Mouse (Mus musculus): ENCODE data around the gene Opcml. TPM values are rescaled to one million over a fixed set of nuclear protein-coding genes. Genes with fewer than 3 reads are reported as not detected.

Gene Opcml
- total and polyA plus RNA-seq, 2 experiments from 2014 or later: 71.2 to 128 TPM

DNA sequence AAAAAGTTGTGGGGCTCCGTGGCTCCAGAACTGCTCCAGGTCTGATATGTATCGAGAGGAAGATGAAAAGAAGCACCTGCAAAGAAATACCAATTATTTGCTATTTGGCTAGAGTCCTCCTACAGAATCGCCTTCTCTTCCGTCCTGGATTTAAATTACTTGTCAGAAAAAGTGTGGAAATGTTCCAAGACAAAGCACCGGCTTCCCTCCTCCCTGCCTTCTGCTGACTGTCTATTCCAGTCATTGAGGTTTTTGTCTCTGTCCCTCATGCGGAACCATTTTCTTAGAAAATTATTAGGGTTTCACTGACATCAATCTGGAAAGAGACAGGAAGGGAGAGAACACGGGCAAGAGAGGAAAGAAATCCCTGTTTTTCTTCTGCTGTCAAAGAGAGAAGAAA, 1065.3 kb downstream of the Opcml start:
- ATAC-seq (ENCODE audit: low FRiP score) (no peak), DNase-seq (ENCODE audit: low spot score) (no peak)
- H3K4me1 ChIP-seq (ENCODE audit: insufficient read depth, low read length): peaks cover 2% of the 10 kb centered on the region; the same call in 1 of the 2 replicates
- H3K4me3 ChIP-seq (ENCODE audit: low read depth, low read length): no peak overlapping the region
- no peak overlapping the region for H3K27ac ChIP-seq (ENCODE audit: low read depth, low read length)
- H3K4me2 ChIP-seq (ENCODE audit: low read depth, low read length, poor library complexity, severe bottlenecking): no peak overlapping the region
- no peaks in the 10 kb centered on the region for H3K9me3 ChIP-seq (ENCODE audit: low read length)
- H3K9ac ChIP-seq (replicated peaks; ENCODE audit: low read length, poor library complexity, severe bottlenecking): no peak overlapping the region
- 62% methylated on average over 7 of the region's 7 CpGs for WGBS
- H3K27me3 ChIP-seq (ENCODE audit: insufficient read depth, low read length): no peaks in the 10 kb centered on the region
- no peaks in the 10 kb centered on the region for H3K36me3 ChIP-seq (ENCODE audit: insufficient read depth, low read length)
- TF ChIP-seq CTCF (IDR thresholded peaks at IDR 0.05): no peak

DNA sequence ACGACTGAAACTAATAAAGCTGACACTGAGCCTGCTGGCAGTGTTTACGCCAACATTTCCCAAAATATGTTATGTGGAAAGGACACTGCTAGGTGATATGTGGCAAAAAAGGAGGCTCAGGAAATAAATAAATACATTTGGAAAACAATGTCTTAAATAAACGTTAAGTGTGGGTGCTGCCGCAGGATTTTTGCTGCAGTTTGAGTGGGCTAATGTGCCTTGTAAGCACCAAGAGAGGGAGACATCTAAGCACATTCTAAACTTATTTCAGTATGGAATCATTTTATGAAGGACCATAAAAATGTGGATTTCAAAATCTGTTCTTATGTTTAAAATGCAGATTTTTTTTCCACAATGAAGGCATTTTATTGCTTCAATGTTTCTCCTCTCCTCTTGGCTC, 1071.4 kb downstream of the Opcml start:
- Histone ChIP-seq H3K4me1 (ENCODE audit: insufficient read depth, low read length) (peaks cover under 1% of the 10 kb centered on the region; the same call in 1 of the 2 replicates), H3K27ac (ENCODE audit: low read depth, low read length) (no peak overlapping the region), H3K36me3 (ENCODE audit: insufficient read depth, low read length) (no peaks in the 10 kb centered on the region), H3K9ac (replicated peaks; ENCODE audit: low read length, poor library complexity, severe bottlenecking) (no peak overlapping the region), H3K4me3 (ENCODE audit: low read depth, low read length) (no peak overlapping the region), H3K9me3 (ENCODE audit: low read length) (no peaks in the 10 kb centered on the region), H3K27me3 (ENCODE audit: insufficient read depth, low read length) (no peaks in the 10 kb centered on the region), H3K4me2 (ENCODE audit: low read depth, low read length, poor library complexity, severe bottlenecking) (no peak overlapping the region)
- 78% methylated on average over 4 of the region's 4 CpGs for WGBS
- ATAC-seq (ENCODE audit: low FRiP score): no peak
- TF ChIP-seq CTCF (IDR thresholded peaks at IDR 0.05): peak; percentile 16; the same call in 1 of the 2 replicates
- no peak for DNase-seq (ENCODE audit: low spot score)

DNA sequence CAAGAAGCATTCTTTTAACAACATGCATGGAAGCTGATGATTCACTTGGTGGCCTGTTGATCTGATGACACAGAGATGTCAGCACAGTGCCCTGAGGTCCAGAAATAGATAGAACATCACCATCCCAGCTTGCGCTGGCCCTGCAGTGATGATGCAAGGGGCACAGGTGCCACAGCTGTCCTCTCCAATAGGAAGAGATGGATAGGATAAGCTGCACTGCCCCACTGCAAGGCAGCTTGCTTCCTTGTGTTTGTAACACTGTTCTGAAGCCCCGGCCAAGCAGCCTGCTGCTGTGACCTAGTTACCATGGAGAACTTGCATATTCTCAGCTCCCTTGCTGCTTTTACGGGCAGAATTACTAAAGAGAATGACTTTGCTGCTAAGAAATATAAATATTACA, 1076.7 kb downstream of the Opcml start:
- H3K4me3 ChIP-seq (ENCODE audit: low read depth, low read length): no peak overlapping the region
- peaks cover 8% of the 10 kb centered on the region; the same call in 1 of the 2 replicates for H3K4me1 ChIP-seq (ENCODE audit: insufficient read depth, low read length)
- H3K9me3 ChIP-seq (ENCODE audit: low read length): no peaks in the 10 kb centered on the region
- no peak for TF ChIP-seq CTCF (IDR thresholded peaks at IDR 0.05)
- no peak overlapping the region for H3K4me2 ChIP-seq (ENCODE audit: low read depth, low read length, poor library complexity, severe bottlenecking)
- no peaks in the 10 kb centered on the region for H3K36me3 ChIP-seq (ENCODE audit: insufficient read depth, low read length)
- H3K9ac ChIP-seq (replicated peaks; ENCODE audit: low read length, poor library complexity, severe bottlenecking): no peak overlapping the region
- DNase-seq (ENCODE audit: low spot score) (peak; percentile 52), ATAC-seq (ENCODE audit: low FRiP score) (no peak)
- H3K27me3 ChIP-seq (ENCODE audit: insufficient read depth, low read length): no peaks in the 10 kb centered on the region
- WGBS: 47% methylated on average over 3 of the region's 3 CpGs
- H3K27ac ChIP-seq (ENCODE audit: low read depth, low read length): peak overlapping the region; percentile 48

DNA sequence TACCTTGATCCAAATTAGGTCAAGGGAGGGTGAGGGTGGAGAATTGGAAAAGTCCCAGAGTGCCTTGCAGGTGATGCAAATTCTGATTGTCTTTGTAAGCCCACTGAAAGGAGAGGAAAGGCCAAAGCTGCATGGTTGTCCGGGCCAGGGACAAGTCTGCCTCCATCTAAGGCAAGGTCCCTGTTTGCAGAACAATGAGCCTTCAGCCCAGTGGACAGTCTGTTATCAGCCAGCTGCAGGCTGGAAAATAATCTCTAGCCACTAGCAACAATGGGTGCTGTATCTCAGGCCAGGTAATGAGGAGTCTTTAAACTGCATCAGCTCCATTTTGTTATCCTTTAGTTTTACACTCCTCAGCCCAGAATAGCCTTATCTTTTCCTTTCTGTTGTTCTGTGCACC, 1079.9 kb downstream of the Opcml start:
- Histone ChIP-seq H3K27me3 (ENCODE audit: insufficient read depth, low read length) (no peaks in the 10 kb centered on the region), H3K36me3 (ENCODE audit: insufficient read depth, low read length) (no peaks in the 10 kb centered on the region), H3K9me3 (ENCODE audit: low read length) (no peaks in the 10 kb centered on the region), H3K4me2 (ENCODE audit: low read depth, low read length, poor library complexity, severe bottlenecking) (no peak overlapping the region), H3K4me3 (ENCODE audit: low read depth, low read length) (no peak overlapping the region), H3K27ac (ENCODE audit: low read depth, low read length) (no peak overlapping the region), H3K4me1 (ENCODE audit: insufficient read depth, low read length) (peaks cover 8% of the 10 kb centered on the region; the same call in 1 of the 2 replicates), H3K9ac (replicated peaks; ENCODE audit: low read length, poor library complexity, severe bottlenecking) (no peak overlapping the region)
- WGBS: 60% methylated on average over 1 of the region's 1 CpGs
- no peak for ATAC-seq (ENCODE audit: low FRiP score)
- no peak for TF ChIP-seq CTCF (IDR thresholded peaks at IDR 0.05)
- DNase-seq (ENCODE audit: low spot score): no peak

DNA sequence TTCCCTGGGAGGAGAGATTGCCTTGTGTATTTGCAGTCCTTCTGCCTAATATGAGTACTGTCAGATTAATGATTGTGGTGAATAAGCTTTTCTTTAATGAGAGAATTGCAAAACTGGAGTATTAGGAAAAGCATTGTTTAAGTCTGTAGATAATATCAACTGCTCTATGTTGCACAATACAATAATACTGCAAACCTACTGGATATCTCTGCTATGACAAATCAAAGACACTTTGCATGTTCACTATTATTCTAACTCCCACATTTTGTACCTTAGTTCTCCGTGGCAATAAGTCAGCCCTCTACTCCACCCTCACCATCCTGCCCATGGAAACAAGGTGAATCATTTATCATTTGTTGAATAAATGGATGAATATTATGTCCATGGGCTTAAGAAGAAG, 1092.0 kb downstream of the Opcml start:
- Histone ChIP-seq H3K9ac (replicated peaks; ENCODE audit: low read length, poor library complexity, severe bottlenecking) (no peak overlapping the region), H3K4me3 (ENCODE audit: low read depth, low read length) (no peak overlapping the region), H3K4me2 (ENCODE audit: low read depth, low read length, poor library complexity, severe bottlenecking) (no peak overlapping the region), H3K27ac (ENCODE audit: low read depth, low read length) (no peak overlapping the region), H3K36me3 (ENCODE audit: insufficient read depth, low read length) (no peaks in the 10 kb centered on the region), H3K9me3 (ENCODE audit: low read length) (no peaks in the 10 kb centered on the region), H3K4me1 (ENCODE audit: insufficient read depth, low read length) (no peaks in the 10 kb centered on the region), H3K27me3 (ENCODE audit: insufficient read depth, low read length) (no peaks in the 10 kb centered on the region)
- ATAC-seq (ENCODE audit: low FRiP score): no peak
- TF ChIP-seq CTCF (IDR thresholded peaks at IDR 0.05): no peak
- WGBS: 97% methylated on average over 1 of the region's 1 CpGs
- DNase-seq (ENCODE audit: low spot score): no peak

GRCm38 (mm10) chr9:28891611-28892010, 1101.0 kb downstream of the Opcml start:
- Histone ChIP-seq H3K4me1 (ENCODE audit: insufficient read depth, low read length) (no peaks in the 10 kb centered on the region), H3K9me3 (ENCODE audit: low read length) (no peaks in the 10 kb centered on the region), H3K4me2 (ENCODE audit: low read depth, low read length, poor library complexity, severe bottlenecking) (no peak overlapping the region), H3K27ac (ENCODE audit: low read depth, low read length) (no peak overlapping the region), H3K27me3 (ENCODE audit: insufficient read depth, low read length) (no peaks in the 10 kb centered on the region), H3K4me3 (ENCODE audit: low read depth, low read length) (no peak overlapping the region), H3K9ac (replicated peaks; ENCODE audit: low read length, poor library complexity, severe bottlenecking) (no peak overlapping the region), H3K36me3 (ENCODE audit: insufficient read depth, low read length) (no peaks in the 10 kb centered on the region)
- no peak for TF ChIP-seq CTCF (IDR thresholded peaks at IDR 0.05)
- ATAC-seq (ENCODE audit: low FRiP score): no peak
- no peak for DNase-seq (ENCODE audit: low spot score)
- WGBS: 88% methylated on average over 8 of the region's 8 CpGs
